Mouse (Mus musculus) megakaryocyte, embryonic 14.5 days (primary cell): Measurements from ENCODE around the gene Fam102b.

Experiments
- FLI1 ChIP-seq: IDR thresholded peaks from 2 replicates; pipeline ENCODE4 v1.6.1; 2012; ENCODE audit warnings: low read length, inconsistent platforms, mixed read lengths
- GATA1 ChIP-seq: IDR thresholded peaks from 3 replicates; pipeline ENCODE4 v1.6.1; 2012; ENCODE audit warnings: mixed read lengths, low read length, inconsistent platforms, borderline replicate concordance

- TF ChIP-seq GATA1 (no peak), FLI1 (no peak)
Observed at GRCm38 (mm10) chr3:108966051-108966450, 61.4 kb downstream of the Fam102b start.
